Mouse (Mus musculus): Measurements from ENCODE around the gene Cbx7. TPM values are rescaled to one million over a fixed set of nuclear protein-coding genes. Genes with fewer than 3 reads are reported as not detected.

Gene Cbx7
- polyA plus RNA-seq, 1 experiment, result 41.3 TPM

DNA sequence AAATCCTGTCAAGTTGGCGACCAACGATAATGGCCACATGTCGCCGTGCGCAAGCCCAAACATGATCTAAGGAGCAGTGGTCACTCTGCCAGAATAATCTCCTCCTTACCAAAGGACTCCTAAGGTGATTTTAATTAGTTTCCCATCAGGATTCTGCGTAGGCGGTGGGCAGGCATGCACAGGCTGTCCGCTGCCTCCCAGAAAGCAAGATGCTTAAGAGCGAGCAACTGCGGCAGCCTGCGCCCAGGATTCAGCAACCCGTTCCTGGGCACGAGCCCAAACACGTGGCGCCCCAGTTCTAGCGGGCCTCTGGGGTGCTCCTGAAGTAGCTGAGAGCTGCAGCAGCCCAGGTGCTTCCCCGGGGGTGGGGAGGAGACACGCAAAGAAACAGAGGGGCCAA lies 8.3 kb downstream of the Cbx7 start:
- H3K4me1 ChIP-seq (ENCODE audit: control insufficient read depth, insufficient read depth, low read length), result no peaks in the 10 kb centered on the region
- H3K27ac ChIP-seq (ENCODE audit: insufficient read depth, low read depth, low read length), result no peak overlapping the region
- no peaks in the 10 kb centered on the region for H3K27me3 ChIP-seq (replicated peaks; ENCODE audit: control insufficient read depth, insufficient read depth, low read length)
- WGBS, result 82% methylated on average over 18 of the region's 18 CpGs
- no peak overlapping the region for H3K4me3 ChIP-seq (ENCODE audit: insufficient read depth, low read depth, low read length)
- TF ChIP-seq POLR2A (IDR thresholded peaks at IDR 0.05; ENCODE audit: low read depth, low read length), result no peak
- no peak for TF ChIP-seq CTCF (conservative IDR thresholded peaks at IDR 0.05; ENCODE audit: insufficient read depth, insufficient read length, low read depth, low read length)
- DNase-seq, result no peak
- no peaks in the 10 kb centered on the region for H3K36me3 ChIP-seq (ENCODE audit: control insufficient read depth, insufficient read depth, low read length)

DNA sequence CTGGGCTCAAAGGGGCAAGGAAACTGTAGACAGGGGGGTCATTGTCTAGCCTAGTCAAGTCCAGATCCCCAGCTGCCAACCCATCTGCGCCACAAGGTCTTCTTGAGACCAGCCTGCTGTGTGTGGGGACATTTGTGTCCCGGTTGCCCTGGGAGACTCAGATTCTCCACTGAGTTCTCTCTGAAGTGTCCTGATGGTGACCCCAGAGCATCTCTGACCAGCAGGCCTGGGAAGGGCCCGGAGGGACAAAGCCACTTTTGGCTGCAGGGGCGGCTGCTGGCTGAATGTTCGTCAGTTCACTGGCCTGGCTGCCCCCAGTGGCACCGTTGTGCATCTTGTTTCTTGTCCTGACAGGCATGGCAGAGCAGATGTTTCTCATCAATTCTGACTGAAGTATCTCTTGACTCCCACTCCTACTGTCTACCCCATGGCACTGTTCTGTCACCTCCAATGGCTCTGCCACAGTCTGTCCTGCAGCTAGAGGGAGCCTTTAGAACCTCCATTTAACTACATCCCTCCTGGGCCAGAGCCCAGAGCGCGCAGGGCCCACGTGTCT lies 9.5 kb downstream of the Cbx7 start:
- TF ChIP-seq POLR2A (IDR thresholded peaks at IDR 0.05; ENCODE audit: low read depth, low read length), result no peak
- TF ChIP-seq CTCF (conservative IDR thresholded peaks at IDR 0.05; ENCODE audit: insufficient read depth, insufficient read length, low read depth, low read length), result peak; percentile 32; the same call in 1 of the 2 replicates
- 65% methylated on average over 9 of the region's 9 CpGs for WGBS
- H3K36me3 ChIP-seq (ENCODE audit: control insufficient read depth, insufficient read depth, low read length), result no peaks in the 10 kb centered on the region
- H3K4me1 ChIP-seq (ENCODE audit: control insufficient read depth, insufficient read depth, low read length), result no peaks in the 10 kb centered on the region
- no peak overlapping the region for H3K27ac ChIP-seq (ENCODE audit: insufficient read depth, low read depth, low read length)
- no peak overlapping the region for H3K4me3 ChIP-seq (ENCODE audit: insufficient read depth, low read depth, low read length)
- no peak for DNase-seq
- no peaks in the 10 kb centered on the region for H3K27me3 ChIP-seq (replicated peaks; ENCODE audit: control insufficient read depth, insufficient read depth, low read length)

DNA sequence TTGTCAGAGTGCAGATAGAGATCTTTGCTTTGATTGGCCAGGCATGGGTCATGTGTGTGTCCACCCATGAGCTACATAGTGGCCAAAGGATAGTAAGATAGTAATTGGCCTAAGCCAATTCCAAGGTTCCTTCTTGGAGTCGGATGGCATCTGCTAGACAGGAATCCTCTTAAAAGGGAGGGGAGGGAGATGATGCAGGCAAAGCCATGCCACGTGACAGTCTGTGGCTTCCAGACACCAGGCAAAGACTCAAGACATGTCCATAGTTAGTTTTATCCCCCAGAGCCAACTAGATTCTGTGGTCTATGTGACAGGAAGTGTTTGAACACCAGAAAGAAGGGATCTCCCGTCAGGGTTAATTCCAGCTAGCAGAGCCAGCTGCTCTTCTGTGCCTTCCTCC lies 12.5 kb downstream of the Cbx7 start:
- 65% methylated on average over 3 of the region's 3 CpGs for WGBS
- Histone ChIP-seq H3K36me3 (ENCODE audit: control insufficient read depth, insufficient read depth, low read length) (no peaks in the 10 kb centered on the region), H3K4me3 (ENCODE audit: insufficient read depth, low read depth, low read length) (no peak overlapping the region), H3K27me3 (replicated peaks; ENCODE audit: control insufficient read depth, insufficient read depth, low read length) (no peaks in the 10 kb centered on the region), H3K27ac (ENCODE audit: insufficient read depth, low read depth, low read length) (no peak overlapping the region), H3K4me1 (ENCODE audit: control insufficient read depth, insufficient read depth, low read length) (no peaks in the 10 kb centered on the region)
- no peak for TF ChIP-seq CTCF (conservative IDR thresholded peaks at IDR 0.05; ENCODE audit: insufficient read depth, insufficient read length, low read depth, low read length)
- TF ChIP-seq POLR2A (IDR thresholded peaks at IDR 0.05; ENCODE audit: low read depth, low read length), result no peak
- no peak for DNase-seq

DNA sequence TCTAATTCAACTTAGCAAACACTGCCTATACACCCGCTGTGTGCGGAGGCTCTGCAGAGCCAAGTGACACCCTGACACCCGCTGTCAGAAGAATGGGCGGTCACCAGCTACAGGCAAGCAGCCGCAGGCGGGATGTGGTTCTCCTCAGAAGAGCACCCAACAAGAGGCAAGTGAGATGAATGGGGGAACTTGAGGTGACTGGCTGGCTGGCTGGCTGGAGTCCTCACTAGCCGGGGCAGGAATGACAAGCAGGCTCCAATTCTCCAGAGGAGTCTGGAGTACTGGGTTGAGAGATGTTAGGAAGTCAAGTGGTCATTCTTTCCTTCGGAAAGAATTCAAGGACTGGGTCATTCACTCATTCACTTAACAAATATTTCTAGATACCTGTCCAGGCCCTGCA lies 14.4 kb downstream of the Cbx7 start:
- TF ChIP-seq CTCF (conservative IDR thresholded peaks at IDR 0.05; ENCODE audit: insufficient read depth, insufficient read length, low read depth, low read length) (no peak), POLR2A (IDR thresholded peaks at IDR 0.05; ENCODE audit: low read depth, low read length) (no peak)
- WGBS, result 83% methylated on average over 8 of the region's 8 CpGs
- no peaks in the 10 kb centered on the region for H3K36me3 ChIP-seq (ENCODE audit: control insufficient read depth, insufficient read depth, low read length)
- no peaks in the 10 kb centered on the region for H3K27me3 ChIP-seq (replicated peaks; ENCODE audit: control insufficient read depth, insufficient read depth, low read length)
- no peak overlapping the region for H3K27ac ChIP-seq (ENCODE audit: insufficient read depth, low read depth, low read length)
- DNase-seq, result no peak
- H3K4me3 ChIP-seq (ENCODE audit: insufficient read depth, low read depth, low read length), result no peak overlapping the region
- H3K4me1 ChIP-seq (ENCODE audit: control insufficient read depth, insufficient read depth, low read length), result no peaks in the 10 kb centered on the region

DNA sequence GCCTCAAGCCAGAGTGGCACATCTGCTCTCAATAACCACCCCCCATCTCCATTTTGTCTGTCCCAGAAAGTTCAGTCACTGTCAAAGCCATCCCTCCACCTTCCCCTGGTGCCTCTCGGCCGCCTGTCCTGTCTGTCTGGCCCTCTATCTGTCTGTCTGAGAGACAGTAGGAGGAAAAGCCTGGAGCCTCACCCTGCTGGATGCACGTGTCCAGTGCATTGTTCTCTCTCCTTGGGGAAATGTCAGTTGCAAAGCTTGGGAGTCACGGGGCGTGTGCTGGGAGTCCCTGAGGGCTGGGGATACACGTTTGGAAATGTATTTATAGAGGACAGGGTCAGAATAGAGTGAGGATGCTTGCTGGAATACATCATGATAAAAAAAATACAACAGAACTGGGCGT lies 17.4 kb downstream of the Cbx7 start:
- H3K4me1 ChIP-seq (ENCODE audit: control insufficient read depth, insufficient read depth, low read length), result peaks cover 14% of the 10 kb centered on the region
- H3K36me3 ChIP-seq (ENCODE audit: control insufficient read depth, insufficient read depth, low read length), result no peaks in the 10 kb centered on the region
- H3K27me3 ChIP-seq (replicated peaks; ENCODE audit: control insufficient read depth, insufficient read depth, low read length), result no peaks in the 10 kb centered on the region
- no peak overlapping the region for H3K4me3 ChIP-seq (ENCODE audit: insufficient read depth, low read depth, low read length)
- DNase-seq, result peak; percentile 77
- 76% methylated on average over 7 of the region's 7 CpGs for WGBS
- TF ChIP-seq POLR2A (IDR thresholded peaks at IDR 0.05; ENCODE audit: low read depth, low read length) (no peak), CTCF (conservative IDR thresholded peaks at IDR 0.05; ENCODE audit: insufficient read depth, insufficient read length, low read depth, low read length) (no peak)
- H3K27ac ChIP-seq (ENCODE audit: insufficient read depth, low read depth, low read length), result peak overlapping the region; percentile 72

DNA sequence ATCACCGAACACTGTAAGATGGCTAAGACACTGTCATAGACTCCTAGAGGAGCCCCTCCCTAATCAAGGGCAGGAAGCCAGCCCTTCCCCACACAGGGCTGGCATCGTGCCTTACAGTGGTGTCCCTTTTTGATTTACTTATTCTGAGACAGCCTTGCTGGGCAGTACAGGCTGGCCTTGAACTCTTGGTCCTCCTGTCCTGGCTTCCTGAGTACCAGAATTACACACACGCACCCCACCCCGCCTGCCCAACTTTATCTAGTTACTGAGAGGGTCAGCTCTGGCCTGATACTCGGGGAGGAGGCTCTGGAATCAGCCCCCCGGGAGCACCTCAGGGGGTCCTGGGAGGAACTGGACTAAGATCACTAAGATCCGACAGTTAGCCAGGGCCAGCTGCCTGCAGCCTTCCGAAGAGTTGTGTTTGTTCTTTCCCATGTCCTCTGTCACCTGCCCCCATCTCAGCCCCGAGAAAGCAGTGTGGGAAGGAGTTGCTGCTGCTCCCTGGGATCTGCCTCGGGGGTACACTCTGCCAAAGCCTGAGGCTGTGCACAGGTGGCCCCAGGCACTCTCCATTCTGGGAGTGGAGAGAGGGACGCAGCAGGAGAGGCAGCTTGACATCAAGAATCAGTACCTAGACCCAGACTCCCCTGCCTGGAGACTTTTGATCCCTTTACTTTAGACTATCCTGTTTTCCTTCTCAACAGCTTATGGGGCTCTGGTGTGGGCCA lies 18.3 kb downstream of the Cbx7 start:
- DNase-seq, result peak; percentile 91
- H3K4me1 ChIP-seq (ENCODE audit: control insufficient read depth, insufficient read depth, low read length), result peaks cover 14% of the 10 kb centered on the region
- no peaks in the 10 kb centered on the region for H3K27me3 ChIP-seq (replicated peaks; ENCODE audit: control insufficient read depth, insufficient read depth, low read length)
- no peak for TF ChIP-seq POLR2A (IDR thresholded peaks at IDR 0.05; ENCODE audit: low read depth, low read length)
- TF ChIP-seq CTCF (conservative IDR thresholded peaks at IDR 0.05; ENCODE audit: insufficient read depth, insufficient read length, low read depth, low read length), result no peak
- WGBS, result 39% methylated on average over 11 of the region's 11 CpGs
- H3K27ac ChIP-seq (ENCODE audit: insufficient read depth, low read depth, low read length), result peak overlapping the region; percentile 72
- H3K4me3 ChIP-seq (ENCODE audit: insufficient read depth, low read depth, low read length), result no peak overlapping the region
- no peaks in the 10 kb centered on the region for H3K36me3 ChIP-seq (ENCODE audit: control insufficient read depth, insufficient read depth, low read length)

DNA sequence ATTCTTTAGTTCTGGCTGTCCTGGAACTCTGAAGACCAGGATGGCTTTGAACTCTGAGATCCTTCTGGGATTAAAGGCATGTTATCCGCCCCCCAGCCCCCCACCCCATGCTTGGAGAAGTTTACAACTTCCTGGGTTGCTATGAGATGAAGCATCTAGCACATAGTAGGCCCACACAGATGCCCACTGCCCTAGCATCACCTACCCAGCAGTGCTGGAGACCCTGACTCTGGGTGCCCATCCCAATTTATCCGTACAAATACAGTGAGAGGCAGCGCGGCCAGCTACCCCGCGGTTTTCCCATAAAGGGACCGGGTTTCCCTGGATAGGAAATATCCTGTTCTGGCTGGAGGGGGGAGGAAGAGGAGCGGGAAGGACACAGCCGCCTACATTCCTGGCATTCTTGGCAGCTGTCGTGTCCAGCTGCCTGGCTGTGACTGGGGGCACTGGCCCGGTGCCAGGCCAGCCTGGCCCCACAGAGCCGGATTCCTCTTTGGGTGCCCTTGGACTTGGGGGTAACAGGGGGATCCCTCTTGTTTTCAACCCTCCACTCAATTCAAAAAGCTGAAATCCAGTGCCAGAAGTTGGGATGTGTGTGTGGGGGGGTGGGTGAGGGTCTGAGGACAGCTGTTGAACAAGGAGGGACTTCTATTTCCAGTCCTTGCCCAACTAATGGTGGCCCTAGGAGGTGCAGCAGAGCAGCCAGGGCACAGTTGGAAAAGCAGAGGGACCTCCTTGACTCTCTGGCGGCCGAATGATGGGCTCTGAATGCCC lies 19.0 kb downstream of the Cbx7 start:
- Histone ChIP-seq H3K27ac (ENCODE audit: insufficient read depth, low read depth, low read length) (peak overlapping the region; percentile 79), H3K4me3 (ENCODE audit: insufficient read depth, low read depth, low read length) (no peak overlapping the region), H3K27me3 (replicated peaks; ENCODE audit: control insufficient read depth, insufficient read depth, low read length) (no peaks in the 10 kb centered on the region), H3K36me3 (ENCODE audit: control insufficient read depth, insufficient read depth, low read length) (no peaks in the 10 kb centered on the region), H3K4me1 (ENCODE audit: control insufficient read depth, insufficient read depth, low read length) (peaks cover 14% of the 10 kb centered on the region)
- DNase-seq, result peak; percentile 89
- WGBS, result 16% methylated on average over 14 of the region's 14 CpGs
- TF ChIP-seq CTCF (conservative IDR thresholded peaks at IDR 0.05; ENCODE audit: insufficient read depth, insufficient read length, low read depth, low read length) (no peak), POLR2A (IDR thresholded peaks at IDR 0.05; ENCODE audit: low read depth, low read length) (no peak)

All from kidney, adult 2 months (tissue).